Mouse (Mus musculus): Measurements from ENCODE around the gene Tlr9.

GRCm38 (mm10) chr9:106203990-106204851 lies 18.2 kb upstream of the Tlr9 start:
- TF ChIP-seq CTCF (IDR thresholded peaks at IDR 0.05; ENCODE audit: low read depth, low read length) = no peak
- TF ChIP-seq TAL1 (conservative IDR thresholded peaks at IDR 0.05; ENCODE audit: low read depth, low read length) = no peak
- TF ChIP-seq GATA1 (IDR thresholded peaks at IDR 0.05; ENCODE audit: borderline replicate concordance, low read length) = no peak
- no peak for TF ChIP-seq POLR2AphosphoS5 (IDR thresholded peaks at IDR 0.05; ENCODE audit: insufficient replicate concordance, low read depth, low read length)
